Mouse (Mus musculus): Measurements from ENCODE around the gene Gabrd. TPM values are rescaled to one million over a fixed set of nuclear protein-coding genes. Genes with fewer than 3 reads are reported as not detected.

Gabrd gene
- total RNA-seq, 4 experiments from 2014 or later = 23.0 to 25.0 (median 24.7) TPM

- no peak for DNase-seq (ENCODE audit: low spot score in 2 of 2)
Observed at GRCm38 (mm10) chr4:155344299-155344600, 53.7 kb downstream of the Gabrd start.

- DNase-seq (ENCODE audit: low spot score in 2 of 2) = no peak
Observed at GRCm38 (mm10) chr4:155343415-155344298, 54.3 kb downstream of the Gabrd start.

- DNase-seq (ENCODE audit: low spot score in 2 of 2) = no peak
Observed at GRCm38 (mm10) chr4:155336284-155337050, 61.4 kb downstream of the Gabrd start.

Other genes with a start within 250 kb of the Gabrd start
- gene Ski, start 175.5 kb downstream of the Gabrd start, total RNA-seq (2022) = 100 to 1,000 TPM; 122 to 130 (median 125) TPM
- 10 to 100 TPM; 24.1 to 35.0 (median 31.4) TPM for gene Faap20, start 148.3 kb downstream of the Gabrd start, total RNA-seq (2022)
- 100 to 1,000 TPM; 144 to 189 (median 169) TPM for gene Prkcz, start 36.8 kb downstream of the Gabrd start, total RNA-seq (2022)
- 10 to 100 TPM; 11.0 to 16.5 (median 15.2) TPM for gene Cfap74, start 11.1 kb upstream of the Gabrd start, total RNA-seq (2022)
- gene Tmem52, start 71.0 kb upstream of the Gabrd start, total RNA-seq (2022) = 1 to 10 TPM; 1.9 to 4.0 (median 3.0) TPM
- 100 to 1,000 TPM; 649 to 753 (median 695) TPM for gene Gnb1, start 93.2 kb upstream of the Gabrd start, total RNA-seq (2022)
- gene Nadk, start 164.3 kb upstream of the Gabrd start, total RNA-seq (2022) = 10 to 100 TPM; 52.2 to 69.2 (median 59.6) TPM
- gene Slc35e2, start 203.3 kb upstream of the Gabrd start, total RNA-seq (2022) = 10 to 100 TPM; 36.1 to 48.6 (median 42.5) TPM
- 10 to 100 TPM; 42.1 to 54.8 (median 46.9) TPM for gene Cdk11b, start 226.7 kb upstream of the Gabrd start, total RNA-seq (2022)
- gene Gm10563, start 247.3 kb upstream of the Gabrd start, total RNA-seq (2022) = not detected

Measured in layer of hippocampus, adult 8-10 months (tissue).